In genomic region chr8:120339743-120340142, GRCm38 (mm10) we compare ENCODE assay signal across 11 mouse cellular contexts.
DNase-seq lines count a peak whose midpoint lies in the region; ATAC-seq and TF ChIP-seq lines count a peak whose summit lies in the region.
"Had no signal": no experiment of that assay in that cellular context is flagged by ENCODE, and none has a peak within 500 bp of the region (broad histone marks: within the 10 kb centered on the region; RNA-seq: fewer than 3 reads in every experiment).

No protein-coding gene starts in this region.

- ATAC-seq in midbrain, embryonic 12.5 days (ENCODE audit: low FRiP score, low read depth): no peak
- no peak for ATAC-seq in midbrain, embryonic 15.5 days (replicated peaks)
- ATAC-seq in hindbrain, embryonic 11.5 days (ENCODE audit: low FRiP score): no peak
- no peak for ATAC-seq in midbrain, embryonic 16.5 days

- H3K4me2 ChIP-seq in midbrain, embryonic 12.5 days (replicated peaks): no peak overlapping the region
- H3K4me2 ChIP-seq in midbrain, embryonic 15.5 days: no peak overlapping the region
- H3K4me2 ChIP-seq in hindbrain, embryonic 11.5 days (replicated peaks; ENCODE audit: low read depth, low read length): no peak overlapping the region
- no peak overlapping the region for H3K4me2 ChIP-seq in midbrain, embryonic 16.5 days (ENCODE audit: low read length)

- H3K4me3 ChIP-seq in cerebellum, adult 2 months (replicated peaks; ENCODE audit: insufficient read depth, low read depth, low read length): no peak overlapping the region
- no peak overlapping the region for H3K4me3 ChIP-seq in midbrain, embryonic 12.5 days
- no peak overlapping the region for H3K4me3 ChIP-seq in midbrain, embryonic 15.5 days
- H3K4me3 ChIP-seq in hindbrain, embryonic 11.5 days (ENCODE audit: low read depth, low read length): no peak overlapping the region
- H3K4me3 ChIP-seq in midbrain, embryonic 16.5 days (ENCODE audit: low read depth, low read length): no peak overlapping the region
- H3K4me3 ChIP-seq: myocyte had no signal

- no peaks in the 10 kb centered on the region for H3K27me3 ChIP-seq in cerebellum, adult 2 months (ENCODE audit: control insufficient read depth, insufficient read depth, low read length)
- peaks cover 8% of the 10 kb centered on the region; the same call in 1 of the 2 replicates for H3K27me3 ChIP-seq in midbrain, embryonic 12.5 days
- H3K27me3 ChIP-seq in midbrain, embryonic 15.5 days (replicated peaks): no peaks in the 10 kb centered on the region
- no peaks in the 10 kb centered on the region for H3K27me3 ChIP-seq in hindbrain, embryonic 11.5 days (ENCODE audit: control insufficient read depth, insufficient read depth, low read length)
- no peaks in the 10 kb centered on the region for H3K27me3 ChIP-seq in midbrain, embryonic 16.5 days (ENCODE audit: control insufficient read depth, insufficient read depth, low read depth, low read length)

- TF ChIP-seq POLR2A in cerebellum, adult 2 months (IDR thresholded peaks at IDR 0.05; ENCODE audit: borderline replicate concordance, insufficient read depth, low read length): no peak

- H3K9me3 ChIP-seq in midbrain, embryonic 12.5 days: no peaks in the 10 kb centered on the region
- H3K9me3 ChIP-seq in midbrain, embryonic 15.5 days: no peaks in the 10 kb centered on the region
- no peaks in the 10 kb centered on the region for H3K9me3 ChIP-seq in hindbrain, embryonic 11.5 days (ENCODE audit: control insufficient read depth, low read length)
- no peaks in the 10 kb centered on the region for H3K9me3 ChIP-seq in midbrain, embryonic 16.5 days (replicated peaks; ENCODE audit: control insufficient read depth, low read length, poor library complexity, severe bottlenecking)

- peaks cover 14% of the 10 kb centered on the region for H3K4me1 ChIP-seq in cerebellum, adult 2 months (ENCODE audit: control insufficient read depth, insufficient read depth, low read length)
- H3K4me1 ChIP-seq in midbrain, embryonic 12.5 days: peaks cover 86% of the 10 kb centered on the region
- H3K4me1 ChIP-seq in midbrain, embryonic 15.5 days: peaks cover 75% of the 10 kb centered on the region
- peaks cover 32% of the 10 kb centered on the region for H3K4me1 ChIP-seq in hindbrain, embryonic 11.5 days (replicated peaks; ENCODE audit: control insufficient read depth, insufficient read depth, low read length)
- H3K4me1 ChIP-seq in midbrain, embryonic 16.5 days (ENCODE audit: control insufficient read depth, insufficient read depth, low read length): peaks cover 47% of the 10 kb centered on the region

- WGBS in cerebellum, adult 2 months: 41% methylated on average over 8 of the region's 8 CpGs
- WGBS in midbrain, embryonic 12.5 days: 49% methylated on average over 8 of the region's 8 CpGs
- 37% methylated on average over 7 of the region's 8 CpGs for WGBS in midbrain, embryonic 15.5 days
- WGBS in hindbrain, embryonic 11.5 days: 56% methylated on average over 7 of the region's 8 CpGs
- WGBS in midbrain, embryonic 16.5 days: 42% methylated on average over 7 of the region's 8 CpGs

- peak; percentile 55 to 67 for DNase-seq in cerebellum, postnatal 14 days
- no peak for DNase-seq in cerebellum, adult 2 months
- no peak for DNase-seq in hindbrain, embryonic 11.5 days (ENCODE audit: low spot score)
- DNase-seq in left cerebral cortex, postnatal 36 days (ENCODE audit: low spot score in 2 of 2): no peak
- DNase-seq in spleen, postnatal 36 days (ENCODE audit: low spot score in 2 of 2): no peak
- DNase-seq: cerebellum, postnatal 36 days; liver had no signal

- intact Hi-C loops in left cerebral cortex, postnatal 36 days (cut with DNase I): no loop called here

- no peak overlapping the region for H3K9ac ChIP-seq in midbrain, embryonic 12.5 days (replicated peaks)
- H3K9ac ChIP-seq in midbrain, embryonic 15.5 days: no peak overlapping the region
- H3K9ac ChIP-seq in hindbrain, embryonic 11.5 days (ENCODE audit: low read depth, low read length): no peak overlapping the region
- 0 out of 2 replicates have a peak overlapping the region, but pooled peaks have one; percentile 22 for H3K9ac ChIP-seq in midbrain, embryonic 16.5 days (ENCODE audit: low read depth, low read length)

- TF ChIP-seq CTCF in cerebellum, adult 2 months (IDR thresholded peaks at IDR 0.05; ENCODE audit: borderline replicate concordance, insufficient read depth, low read depth, low read length): no peak

- H3K36me3 ChIP-seq in midbrain, embryonic 12.5 days: no peaks in the 10 kb centered on the region
- no peaks in the 10 kb centered on the region for H3K36me3 ChIP-seq in midbrain, embryonic 15.5 days (replicated peaks)
- H3K36me3 ChIP-seq in hindbrain, embryonic 11.5 days (ENCODE audit: control insufficient read depth, insufficient read depth, low read length): no peaks in the 10 kb centered on the region
- no peaks in the 10 kb centered on the region for H3K36me3 ChIP-seq in midbrain, embryonic 16.5 days (ENCODE audit: control insufficient read depth, insufficient read depth, low read length)

- H3K27ac ChIP-seq in cerebellum, adult 2 months (ENCODE audit: insufficient read depth, low read length): no peak overlapping the region
- H3K27ac ChIP-seq in midbrain, embryonic 12.5 days (replicated peaks): peak overlapping the region; percentile 61
- H3K27ac ChIP-seq in midbrain, embryonic 15.5 days: no peak overlapping the region
- H3K27ac ChIP-seq in hindbrain, embryonic 11.5 days (ENCODE audit: low read depth, low read length): 0 out of 2 replicates have a peak overlapping the region, but pooled peaks have one; percentile 30
- peak overlapping the region; percentile 14; the same call in 1 of the 2 replicates for H3K27ac ChIP-seq in midbrain, embryonic 16.5 days (ENCODE audit: low read length)

Comparison
In these comparisons a context has a peak if more than half of its experiments do, and no peak if none do; other contexts are left out.
1. DNase-seq: peak in cerebellum, postnatal 14 days (2 of 2); none in cerebellum, adult 2 months (0 of 2), hindbrain, embryonic 11.5 days (single experiment), left cerebral cortex, postnatal 36 days (0 of 2) and spleen, postnatal 36 days (0 of 2).
2. H3K27ac ChIP-seq: peak in midbrain, embryonic 12.5 days (single experiment), hindbrain, embryonic 11.5 days (single experiment) and midbrain, embryonic 16.5 days (single experiment); none in cerebellum, adult 2 months (single experiment) and midbrain, embryonic 15.5 days (single experiment).